Mouse (Mus musculus) G1E (cell line): ENCODE results near the gene Nr3c2. TPM values are rescaled to one million over a fixed set of nuclear protein-coding genes. Genes with fewer than 3 reads are reported as not detected.

Source experiments
- ATAC-seq: 2 replicates; pipeline ENCODE4 v1.8.0; 2016; ENCODE audit warnings: mild to moderate bottlenecking; ENCODE audit not compliant: insufficient number of reproducible peaks, poor library complexity, low FRiP score, severe bottlenecking; ENCODE audit errors: extremely low read depth
- DNase-seq: peaks from one replicate; pipeline ENCODE4 v3.0.0; 2012; ENCODE audit warnings: low spot score
- H3K27me3 ChIP-seq: 2 replicates; pipeline ENCODE4 v1.6.1; 2012; ENCODE audit warnings: mild to moderate bottlenecking, low read length, inconsistent platforms; ENCODE audit not compliant: insufficient read depth
- H3K36me3 ChIP-seq: replicated peaks from 2 replicates; pipeline ENCODE3; 2012; ENCODE audit warnings: mild to moderate bottlenecking, inconsistent platforms
- H3K4me1 ChIP-seq: 2 replicates; pipeline ENCODE4 v1.6.1; 2012; ENCODE audit warnings: low read depth, low read length, inconsistent platforms, mixed read lengths; ENCODE audit not compliant: insufficient read depth
- H3K4me3 ChIP-seq: 2 replicates; pipeline ENCODE4 v1.5.1; 2012; ENCODE audit warnings: low read depth, mild to moderate bottlenecking, inconsistent platforms, low read length, moderate library complexity, mixed read lengths
- H3K9me3 ChIP-seq: replicated peaks from 2 replicates; pipeline ENCODE4 v1.6.1; 2012; ENCODE audit warnings: inconsistent platforms
- CTCF ChIP-seq: IDR thresholded peaks from 2 replicates; pipeline ENCODE4 v1.5.1; 2012; ENCODE audit warnings: low read depth, low read length, inconsistent platforms, mixed read lengths
- GATA1 ChIP-seq: IDR thresholded peaks from 2 replicates; pipeline ENCODE4 v1.6.1; 2012; ENCODE audit warnings: borderline replicate concordance, low read length, inconsistent platforms, mixed read lengths
- GATA2 ChIP-seq: IDR thresholded peaks from 2 replicates; pipeline ENCODE4 v1.6.1; 2012; ENCODE audit warnings: low read depth, low read length, inconsistent platforms, borderline replicate concordance
- POLR2AphosphoS5 ChIP-seq: IDR thresholded peaks from 2 replicates; pipeline ENCODE4 v1.6.1; 2012; ENCODE audit warnings: low read depth, low read length, inconsistent platforms; ENCODE audit not compliant: insufficient replicate concordance
- TAL1 ChIP-seq: conservative IDR thresholded peaks from 2 replicates; pipeline ENCODE4 v1.6.1; 2012; ENCODE audit warnings: low read depth, low read length, inconsistent platforms, mixed read lengths
- polyA plus RNA-seq: library from polyadenylated mRNA; stranded (reverse); fragments of >175 nt; gene quantifications from 2 replicates; pipeline ENCODE4 v1.2.3, GENCODE M21; 2012
- total RNA-seq, 2 experiments: library from RNA; stranded (forward) in 1 of 2; stranded (reverse) in 1 of 2; fragments of 200-1000 nt in 1 of 2; fragments of >200 nt in 1 of 2; fragmentation: Nextera tagmentation in 1 of 2; gene quantifications; 2 replicates each; pipeline ENCODE4 v1.2.3; 2014 to 2017

Gene Nr3c2
- total and polyA plus RNA-seq, 3 experiments: 0.26 to 12.0 (median 7.6) TPM

GRCm38 (mm10) chr8:76912678-76913077 is 13.4 kb downstream of the Nr3c2 start:
- Histone ChIP-seq H3K4me3 (no peak overlapping the region), H3K9me3 (no peaks in the 10 kb centered on the region), H3K36me3 (peaks cover 8% of the 10 kb centered on the region), H3K27me3 (no peaks in the 10 kb centered on the region), H3K4me1 (no peaks in the 10 kb centered on the region)
- DNase-seq (no peak), ATAC-seq (no peak)
- TF ChIP-seq TAL1: no peak
- no peak for TF ChIP-seq CTCF
- TF ChIP-seq GATA2: no peak
- no peak for TF ChIP-seq POLR2AphosphoS5
- no peak for TF ChIP-seq GATA1

- ATAC-seq (no peak), DNase-seq (no peak)
- Histone ChIP-seq H3K4me1 (no peaks in the 10 kb centered on the region), H3K27me3 (no peaks in the 10 kb centered on the region), H3K36me3 (peaks cover 8% of the 10 kb centered on the region), H3K4me3 (no peak overlapping the region), H3K9me3 (no peaks in the 10 kb centered on the region)
- TF ChIP-seq GATA1 (no peak), POLR2AphosphoS5 (no peak), GATA2 (no peak), TAL1 (no peak), CTCF (no peak)
These were observed 14.0 kb downstream of the Nr3c2 start for GRCm38 (mm10) chr8:76913207-76913606.

- no peak for ATAC-seq
- Histone ChIP-seq H3K36me3 (no peaks in the 10 kb centered on the region), H3K4me1 (no peaks in the 10 kb centered on the region), H3K4me3 (no peak overlapping the region), H3K9me3 (no peaks in the 10 kb centered on the region), H3K27me3 (no peaks in the 10 kb centered on the region)
- TF ChIP-seq CTCF (no peak), POLR2AphosphoS5 (no peak), GATA2 (no peak), TAL1 (no peak), GATA1 (no peak)
- DNase-seq: no peak
These were observed 16.0 kb downstream of the Nr3c2 start for GRCm38 (mm10) chr8:76915260-76915659.

GRCm38 (mm10) chr8:76919546-76919945 is 20.3 kb downstream of the Nr3c2 start:
- Histone ChIP-seq H3K9me3 (no peaks in the 10 kb centered on the region), H3K4me3 (no peak overlapping the region), H3K27me3 (no peaks in the 10 kb centered on the region), H3K4me1 (no peaks in the 10 kb centered on the region), H3K36me3 (no peaks in the 10 kb centered on the region)
- no peak for TF ChIP-seq GATA1
- no peak for TF ChIP-seq TAL1
- TF ChIP-seq GATA2: no peak
- no peak for TF ChIP-seq CTCF
- no peak for TF ChIP-seq POLR2AphosphoS5
- no peak for DNase-seq
- ATAC-seq: no peak

GRCm38 (mm10) chr8:76924150-76924549 is 24.9 kb downstream of the Nr3c2 start:
- Histone ChIP-seq H3K36me3 (no peaks in the 10 kb centered on the region), H3K4me3 (no peak overlapping the region), H3K4me1 (no peaks in the 10 kb centered on the region), H3K9me3 (no peaks in the 10 kb centered on the region), H3K27me3 (no peaks in the 10 kb centered on the region)
- ATAC-seq: no peak
- DNase-seq: no peak
- TF ChIP-seq POLR2AphosphoS5 (no peak), CTCF (no peak), TAL1 (no peak), GATA2 (no peak), GATA1 (no peak)

- ATAC-seq: no peak
- TF ChIP-seq GATA2: no peak
- no peak for TF ChIP-seq POLR2AphosphoS5
- no peak for TF ChIP-seq TAL1
- no peak for TF ChIP-seq CTCF
- no peak for TF ChIP-seq GATA1
- H3K36me3 ChIP-seq: no peaks in the 10 kb centered on the region
These were observed 29.1 kb downstream of the Nr3c2 start for GRCm38 (mm10) chr8:76928326-76928725.

GRCm38 (mm10) chr8:76928808-76929207 is 29.6 kb downstream of the Nr3c2 start:
- TF ChIP-seq GATA2 (no peak), GATA1 (no peak), POLR2AphosphoS5 (no peak), CTCF (no peak), TAL1 (no peak)

More at GRCm38 (mm10) chr8:76928326-76928725, 29.1 kb downstream of the Nr3c2 start:
- no peaks in the 10 kb centered on the region for H3K4me1 ChIP-seq
- no peak for DNase-seq
- H3K27me3 ChIP-seq: no peaks in the 10 kb centered on the region
- H3K4me3 ChIP-seq: no peak overlapping the region
- no peaks in the 10 kb centered on the region for H3K9me3 ChIP-seq

More at GRCm38 (mm10) chr8:76928808-76929207, 29.6 kb downstream of the Nr3c2 start:
- Histone ChIP-seq H3K4me3 (no peak overlapping the region), H3K4me1 (no peaks in the 10 kb centered on the region), H3K27me3 (no peaks in the 10 kb centered on the region), H3K9me3 (no peaks in the 10 kb centered on the region), H3K36me3 (no peaks in the 10 kb centered on the region)
- ATAC-seq (no peak), DNase-seq (no peak)
